Mouse (Mus musculus) thymus, adult 2 months (tissue): ENCODE data around the gene Cat.

Experiments
- CTCF ChIP-seq: fragments of 200-500 bp; IDR thresholded peaks from 2 replicates; pipeline ENCODE4 v1.5.1; 2012; ENCODE audit warnings: mild to moderate bottlenecking, control low read depth, low read length, moderate library complexity, borderline replicate concordance; ENCODE audit not compliant: control insufficient read depth, poor library complexity, insufficient read depth; ENCODE audit errors: extremely low read depth
- POLR2A ChIP-seq: fragments of 200-500 bp; IDR thresholded peaks from 2 replicates; pipeline ENCODE4 v1.6.1; 2012; ENCODE audit warnings: mild to moderate bottlenecking, low read length, control low read depth, moderate library complexity; ENCODE audit not compliant: control insufficient read depth, poor library complexity, insufficient read depth; ENCODE audit errors: extremely low read depth

GRCm38 (mm10) chr2:103464524-103464923 is 20.4 kb downstream of the Cat start:
- no peak for TF ChIP-seq POLR2A
- TF ChIP-seq CTCF = no peak
